Mouse (Mus musculus) testis, adult 2 months (tissue): ENCODE measurements around the gene Rfc2. TPM values are rescaled to one million over a fixed set of nuclear protein-coding genes. Genes with fewer than 3 reads are reported as not detected.
A peak's percentile ranks its signal among the peaks of the same experiment; 100 is the strongest.

Experiments
- H3K27ac ChIP-seq: fragments of 200-500 bp; 2 replicates; pipeline ENCODE4 v1.5.1; 2012; ENCODE audit warnings: low read depth, low read length; ENCODE audit not compliant: control insufficient read depth, insufficient read depth
- H3K27me3 ChIP-seq: fragments of 200-500 bp; 2 replicates; pipeline ENCODE4 v1.6.1; 2012; ENCODE audit warnings: mild to moderate bottlenecking, low read length, moderate library complexity; ENCODE audit not compliant: control insufficient read depth, insufficient read depth
- H3K36me3 ChIP-seq: fragments of 200-500 bp; 2 replicates; pipeline ENCODE4 v1.6.1; 2012; ENCODE audit warnings: mild to moderate bottlenecking, low read length; ENCODE audit not compliant: control insufficient read depth, insufficient read depth
- H3K4me1 ChIP-seq: fragments of 200-500 bp; 2 replicates; pipeline ENCODE4 v1.6.1; 2012; ENCODE audit warnings: low read length; ENCODE audit not compliant: control insufficient read depth, insufficient read depth
- H3K4me3 ChIP-seq: fragments of 200-500 bp; 2 replicates; pipeline ENCODE4 v1.5.1; 2012; ENCODE audit warnings: low read depth, mild to moderate bottlenecking, low read length, moderate library complexity, mixed read lengths; ENCODE audit not compliant: control insufficient read depth
- CTCF ChIP-seq: fragments of 200-500 bp; IDR thresholded peaks from 2 replicates; pipeline ENCODE4 v1.5.1; 2012; ENCODE audit warnings: low read depth, mild to moderate bottlenecking, inconsistent platforms, low read length, moderate library complexity; ENCODE audit not compliant: control insufficient read depth, insufficient read depth, insufficient replicate concordance
- POLR2A ChIP-seq: fragments of 200-500 bp; IDR thresholded peaks from 2 replicates; pipeline ENCODE4 v1.6.1; 2012; ENCODE audit warnings: low read depth, mild to moderate bottlenecking, inconsistent platforms, low read length, moderate library complexity; ENCODE audit not compliant: control insufficient read depth
- polyA plus RNA-seq: library from polyadenylated mRNA; depleted of rRNA; stranded (reverse); fragments of >200 nt; gene quantifications from 2 replicates; pipeline ENCODE4 v1.2.3, GENCODE M21; 2012

Gene Rfc2
- polyA plus RNA-seq, 1 experiment: 310 TPM

DNA sequence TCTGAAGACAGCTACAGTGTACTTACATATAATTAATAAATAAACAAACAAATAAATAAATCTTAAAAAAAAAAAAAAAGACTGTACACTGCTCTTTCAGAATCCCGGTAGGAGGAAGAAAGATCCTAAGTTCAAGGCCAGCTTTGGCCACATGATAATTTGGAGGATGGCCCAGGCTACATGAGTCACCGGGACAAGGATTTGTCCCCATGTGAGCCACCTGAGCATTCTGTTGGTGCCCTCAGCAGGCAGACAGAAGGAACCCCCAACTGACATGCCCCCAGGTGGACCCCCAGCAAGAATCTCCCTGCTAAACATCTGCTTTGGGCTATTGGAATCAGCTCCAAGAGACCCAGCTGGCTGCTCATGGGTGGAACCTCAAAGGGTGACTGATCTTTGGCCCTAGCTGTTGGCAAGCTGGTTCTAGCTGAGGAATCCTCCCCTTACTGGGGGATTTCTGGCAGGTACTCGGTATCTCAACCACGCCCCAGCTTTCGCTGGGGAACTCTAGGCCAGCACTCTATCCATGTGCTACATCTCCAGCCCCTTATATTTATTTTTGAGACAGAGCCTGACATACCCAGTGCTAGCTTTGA lies 27.1 kb upstream of the Rfc2 start:
- Histone ChIP-seq H3K4me3 (no peak overlapping the region), H3K36me3 (no peaks in the 10 kb centered on the region), H3K27me3 (0 out of 2 replicates have a peak, but pooled peaks cover 3% of the 10 kb centered on the region), H3K4me1 (peaks cover 35% of the 10 kb centered on the region), H3K27ac (no peak overlapping the region)
- TF ChIP-seq CTCF (no peak), POLR2A (no peak)

DNA sequence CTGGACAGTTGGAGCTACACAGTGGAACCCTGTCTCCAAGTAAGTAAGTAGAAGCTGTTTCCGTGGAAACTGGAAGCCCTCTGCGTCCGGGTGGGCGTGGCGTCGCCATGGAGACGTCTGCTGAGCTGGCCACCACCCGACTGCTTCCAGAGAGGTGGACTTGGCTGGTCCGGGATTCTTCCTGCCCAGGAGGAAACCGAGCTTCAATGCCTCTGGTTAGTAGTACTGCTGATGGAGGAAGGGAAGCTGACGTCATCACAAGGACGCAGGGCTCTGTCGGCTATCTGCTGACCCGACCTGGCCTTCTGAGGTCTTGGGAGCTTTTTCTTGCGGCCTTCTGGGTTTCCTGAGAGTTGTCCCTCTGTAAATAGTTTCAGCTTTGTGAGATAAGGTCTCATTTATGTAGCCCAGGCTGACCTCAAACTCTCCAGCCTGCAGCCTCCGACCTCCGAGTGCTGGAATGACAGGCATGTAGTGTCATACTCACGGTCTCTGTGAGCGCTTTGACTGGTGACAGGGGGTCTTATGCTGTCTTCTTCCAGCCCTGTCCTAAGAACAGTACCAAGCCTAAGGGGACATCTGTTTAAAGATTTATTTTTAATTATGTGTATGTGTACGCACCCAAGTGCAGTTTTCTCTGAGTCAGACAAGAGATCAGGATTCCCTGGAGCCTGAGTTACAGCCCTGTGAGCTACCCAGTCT lies 25.6 kb upstream of the Rfc2 start:
- H3K27me3 ChIP-seq: 0 out of 2 replicates have a peak, but pooled peaks cover 3% of the 10 kb centered on the region
- no peak overlapping the region for H3K27ac ChIP-seq
- TF ChIP-seq CTCF (no peak), POLR2A (peak; percentile 15; the same call in 1 of the 2 replicates)
- peaks cover 42% of the 10 kb centered on the region for H3K4me1 ChIP-seq
- H3K36me3 ChIP-seq: no peaks in the 10 kb centered on the region
- H3K4me3 ChIP-seq: peak overlapping the region; percentile 80

DNA sequence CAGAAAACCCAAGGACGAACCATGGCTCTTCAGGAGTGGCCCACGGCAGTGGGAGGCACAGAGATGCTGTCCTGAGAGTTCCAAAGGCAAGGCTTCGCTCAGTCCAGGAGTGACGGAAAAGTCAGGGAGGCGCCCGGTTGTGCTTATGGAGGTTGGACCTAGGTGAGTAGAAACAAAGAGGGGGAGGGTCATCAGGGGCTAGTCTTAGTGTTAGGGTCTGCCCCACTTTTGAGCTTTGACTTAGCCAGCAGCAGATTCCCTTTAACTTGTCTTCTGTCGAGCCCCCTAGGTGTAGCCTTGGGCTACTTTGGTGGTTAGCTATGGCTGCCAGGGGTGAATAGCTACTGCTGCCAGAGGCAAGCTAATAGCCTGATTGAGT lies 21.1 kb upstream of the Rfc2 start, which contains the start of gene Syna:
Syna (minus strand) TSS at position 101 of the 379 bp plus-strand sequence.
- Histone ChIP-seq H3K36me3 (no peaks in the 10 kb centered on the region), H3K4me1 (peaks cover 31% of the 10 kb centered on the region), H3K27me3 (no peaks in the 10 kb centered on the region), H3K4me3 (peak within 1 kb of the TSS; percentile 72), H3K27ac (no peak within 1 kb of the TSS)
- TF ChIP-seq CTCF: no peak
- no peak for TF ChIP-seq POLR2A

DNA sequence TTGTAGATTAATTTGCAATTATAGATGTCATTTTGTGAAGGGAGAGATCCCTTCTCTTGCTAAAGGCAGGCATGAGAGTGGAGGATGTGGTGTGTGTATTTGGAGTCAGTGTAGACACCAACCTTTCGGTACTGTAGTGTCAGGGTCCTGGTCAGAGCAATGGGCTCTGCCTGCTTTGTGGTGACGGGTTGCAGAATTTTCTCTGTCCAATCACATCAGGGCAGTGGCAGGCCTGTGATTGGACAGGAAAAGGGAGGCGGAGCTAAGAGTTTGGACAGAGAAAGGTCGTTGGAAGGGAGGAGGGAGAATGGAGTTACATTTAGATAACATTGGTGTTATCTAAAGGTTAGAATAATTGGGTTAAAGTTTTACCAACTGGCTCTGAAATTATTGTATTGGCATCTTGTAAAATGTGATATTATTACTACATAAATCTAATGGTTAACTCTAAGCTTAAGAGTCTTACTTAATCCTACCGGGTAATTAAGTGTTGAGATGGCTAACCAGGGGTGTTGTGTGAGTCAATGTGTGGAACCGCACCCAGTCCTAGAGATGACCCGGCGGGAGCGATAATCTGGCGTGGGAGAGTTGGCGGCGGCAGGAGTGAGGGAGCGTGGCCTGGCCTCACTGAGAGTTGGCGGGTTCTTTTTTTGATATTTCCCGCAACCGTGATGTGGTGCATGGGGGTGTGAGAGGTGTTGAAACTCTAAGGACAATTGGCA lies 20.6 kb upstream of the Rfc2 start:
- Histone ChIP-seq H3K4me3 (peak overlapping the region; percentile 72), H3K4me1 (peaks cover 25% of the 10 kb centered on the region), H3K27ac (no peak overlapping the region), H3K36me3 (no peaks in the 10 kb centered on the region), H3K27me3 (no peaks in the 10 kb centered on the region)
- no peak for TF ChIP-seq POLR2A
- TF ChIP-seq CTCF: no peak

DNA sequence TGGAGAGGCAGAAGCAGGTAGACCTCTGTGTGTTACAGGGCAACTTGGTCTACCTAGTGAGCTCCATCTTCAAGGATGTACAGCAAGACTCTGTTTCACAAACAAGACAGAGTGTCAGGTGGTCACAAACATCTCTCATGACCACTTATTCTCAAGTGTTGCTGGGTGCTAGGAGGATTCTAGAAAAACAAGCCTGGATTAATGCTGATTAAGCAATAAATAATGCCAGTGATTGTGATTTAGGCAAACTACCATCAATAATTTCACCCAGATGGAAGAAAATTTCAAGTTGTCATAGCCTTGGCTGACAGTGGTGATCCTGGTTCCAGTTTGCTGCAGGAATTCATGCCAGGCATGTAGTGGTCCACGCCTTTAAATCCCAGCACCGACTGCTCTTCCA lies 16.9 kb upstream of the Rfc2 start:
- Histone ChIP-seq H3K4me3 (no peak overlapping the region), H3K27me3 (no peaks in the 10 kb centered on the region), H3K27ac (no peak overlapping the region), H3K4me1 (peaks cover 10% of the 10 kb centered on the region), H3K36me3 (no peaks in the 10 kb centered on the region)
- TF ChIP-seq CTCF (no peak), POLR2A (no peak)

DNA sequence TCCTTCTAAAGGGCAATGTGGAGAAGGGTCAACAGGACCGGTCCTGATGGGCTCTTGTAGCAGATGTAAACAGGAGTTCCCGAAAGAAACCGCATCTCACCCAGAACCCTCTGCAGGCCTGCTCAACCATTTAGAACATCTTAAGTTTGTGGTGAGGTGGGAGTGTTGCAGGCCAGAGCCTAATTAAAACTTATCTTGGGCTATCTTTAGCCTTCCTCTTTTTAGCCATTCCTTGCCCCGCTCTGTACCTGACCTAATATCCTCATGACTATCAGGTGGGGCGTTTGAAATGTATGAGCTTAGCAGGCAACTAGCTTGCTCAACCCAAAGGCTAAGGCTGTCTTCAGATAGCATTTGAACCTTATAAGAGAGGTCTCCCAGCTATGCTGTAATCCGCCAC lies 15.5 kb upstream of the Rfc2 start:
- no peak for TF ChIP-seq POLR2A
- no peak for TF ChIP-seq CTCF
- Histone ChIP-seq H3K4me1 (peaks cover 2% of the 10 kb centered on the region), H3K4me3 (no peak overlapping the region), H3K27ac (no peak overlapping the region), H3K27me3 (no peaks in the 10 kb centered on the region), H3K36me3 (no peaks in the 10 kb centered on the region)

DNA sequence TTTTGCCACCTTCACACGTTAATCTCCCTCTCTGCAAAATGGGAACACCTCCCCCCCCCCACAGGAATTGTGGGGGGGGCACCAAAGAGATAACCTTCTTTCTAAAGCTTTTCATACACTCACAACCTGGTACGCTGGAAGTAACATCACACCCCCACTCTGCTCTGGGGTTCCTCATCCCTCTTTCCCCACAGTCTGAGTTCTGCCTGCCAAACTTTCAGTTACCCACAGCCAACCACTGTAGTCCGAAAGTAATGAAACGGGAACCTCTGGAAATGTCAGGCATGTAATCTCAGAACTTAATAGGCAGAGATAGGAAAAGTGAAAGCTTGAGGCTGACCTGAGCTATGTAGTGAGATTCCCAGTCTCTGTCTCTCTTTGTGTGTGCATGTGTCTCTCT lies 13.7 kb upstream of the Rfc2 start:
- Histone ChIP-seq H3K27me3 (no peaks in the 10 kb centered on the region), H3K36me3 (no peaks in the 10 kb centered on the region), H3K4me1 (peaks cover 2% of the 10 kb centered on the region; the same call in 1 of the 2 replicates), H3K4me3 (no peak overlapping the region), H3K27ac (no peak overlapping the region)
- TF ChIP-seq POLR2A: no peak
- TF ChIP-seq CTCF: no peak
